In the genomic region with DNA sequence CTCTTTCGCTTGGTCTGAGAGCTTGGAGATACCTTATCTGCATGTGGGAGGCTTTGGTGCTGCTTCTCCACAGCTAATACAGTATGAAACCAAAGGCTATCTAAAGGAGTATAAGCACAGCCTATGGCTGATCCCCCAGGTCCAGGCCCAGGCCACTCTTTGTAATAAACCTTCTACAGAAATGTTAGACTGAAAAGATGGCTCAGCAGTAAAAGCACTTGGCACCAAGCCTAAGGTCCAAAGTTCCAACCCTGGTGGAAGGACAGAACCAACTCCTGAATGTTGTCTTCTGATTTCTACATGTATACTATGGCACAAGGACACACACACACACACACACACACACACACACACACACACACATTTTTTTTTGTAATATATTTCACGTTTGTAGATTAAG, we compare ENCODE assay signal across 22 mouse cellular contexts.
DNase-seq lines count a peak whose midpoint lies in the region; ATAC-seq and TF ChIP-seq lines count a peak whose summit lies in the region.
"Had no signal": no experiment of that assay in that cellular context is flagged by ENCODE, and none has a peak within 500 bp of the region (broad histone marks: within the 10 kb centered on the region; RNA-seq: fewer than 3 reads in every experiment).

No protein-coding gene starts in this region.

- no peak overlapping the region for H3K27ac ChIP-seq in kidney, adult 2 months (ENCODE audit: insufficient read depth, low read depth, low read length)
- no peak overlapping the region for H3K27ac ChIP-seq in kidney, embryonic 16.5 days (ENCODE audit: low read length)
- H3K27ac ChIP-seq in neural tube, embryonic 15.5 days (replicated peaks), result no peak overlapping the region
- H3K27ac ChIP-seq: embryonic facial prominence, embryonic 12.5 days; forebrain, embryonic 12.5 days; heart, embryonic 10.5 days; hindbrain, embryonic 12.5 days had no signal

- no peaks in the 10 kb centered on the region for H3K9me3 ChIP-seq in kidney, embryonic 16.5 days (ENCODE audit: low read length)
- no peaks in the 10 kb centered on the region for H3K9me3 ChIP-seq in neural tube, embryonic 15.5 days (replicated peaks)
- H3K9me3 ChIP-seq: embryonic facial prominence, embryonic 12.5 days; forebrain, embryonic 12.5 days; heart, embryonic 10.5 days; hindbrain, embryonic 12.5 days had no signal

- H3K9ac ChIP-seq in kidney, embryonic 16.5 days (replicated peaks; ENCODE audit: low read length), result no peak overlapping the region
- H3K9ac ChIP-seq in neural tube, embryonic 15.5 days (replicated peaks), result no peak overlapping the region
- H3K9ac ChIP-seq: embryonic facial prominence, embryonic 12.5 days; forebrain, embryonic 12.5 days; forebrain, postnatal 0 days; hindbrain, embryonic 12.5 days had no signal

- TF ChIP-seq POLR2A in kidney, adult 2 months (IDR thresholded peaks at IDR 0.05; ENCODE audit: low read depth, low read length), result no peak

- TF ChIP-seq CTCF in kidney, adult 2 months (conservative IDR thresholded peaks at IDR 0.05; ENCODE audit: insufficient read depth, insufficient read length, low read depth, low read length), result no peak

- H3K4me3 ChIP-seq in kidney, adult 2 months (ENCODE audit: insufficient read depth, low read depth, low read length), result no peak overlapping the region
- H3K4me3 ChIP-seq in kidney, embryonic 16.5 days (ENCODE audit: low read length), result no peak overlapping the region
- H3K4me3 ChIP-seq in neural tube, embryonic 15.5 days (replicated peaks), result no peak overlapping the region
- H3K4me3 ChIP-seq: embryonic facial prominence, embryonic 12.5 days; forebrain, embryonic 12.5 days; heart, embryonic 10.5 days; hindbrain, embryonic 12.5 days had no signal

- peak; percentile 77 for DNase-seq in kidney, adult 2 months
- DNase-seq in kidney, adult 9 months, result peak; percentile 76
- DNase-seq in kidney, postnatal 25 days, result peak; percentile 47 to 67
- DNase-seq in gastrocnemius, postnatal 10 days, result no peak
- no peak for DNase-seq in left cerebral cortex, postnatal 25 days (ENCODE audit: low spot score in 2 of 2)
- DNase-seq: adrenal gland, postnatal 14 days; cerebellum, adult 11-12 months; cerebellum, adult 9-10 months; cerebellum, postnatal 25 days; forebrain, postnatal 0 days; heart, adult 18-20 months; heart, postnatal 10 days; heart, postnatal 4 days had no signal

- no peaks in the 10 kb centered on the region for H3K36me3 ChIP-seq in kidney, adult 2 months (ENCODE audit: control insufficient read depth, insufficient read depth, low read length)
- H3K36me3 ChIP-seq in kidney, embryonic 16.5 days (ENCODE audit: insufficient read depth, low read length), result no peaks in the 10 kb centered on the region
- H3K36me3 ChIP-seq in neural tube, embryonic 15.5 days, result no peaks in the 10 kb centered on the region
- H3K36me3 ChIP-seq: embryonic facial prominence, embryonic 12.5 days; forebrain, embryonic 12.5 days; heart, embryonic 10.5 days; hindbrain, embryonic 12.5 days had no signal

- H3K4me1 ChIP-seq in kidney, adult 2 months (ENCODE audit: control insufficient read depth, insufficient read depth, low read length), result no peaks in the 10 kb centered on the region
- no peaks in the 10 kb centered on the region for H3K4me1 ChIP-seq in kidney, embryonic 16.5 days (ENCODE audit: insufficient read depth, low read length)
- H3K4me1 ChIP-seq in neural tube, embryonic 15.5 days, result no peaks in the 10 kb centered on the region
- H3K4me1 ChIP-seq: embryonic facial prominence, embryonic 12.5 days; forebrain, embryonic 12.5 days; heart, embryonic 10.5 days; hindbrain, embryonic 12.5 days had no signal

- ATAC-seq in kidney, embryonic 16.5 days (ENCODE audit: low FRiP score, low TSS enrichment), result no peak
- no peak for ATAC-seq in neural tube, embryonic 15.5 days (ENCODE audit: low FRiP score)
- ATAC-seq: activated CD4-positive, CD25-positive, alpha-beta regulatory T cell, adult 4 months; forebrain, postnatal 0 days; Patski had no signal

- no peaks in the 10 kb centered on the region for H3K27me3 ChIP-seq in kidney, adult 2 months (replicated peaks; ENCODE audit: control insufficient read depth, insufficient read depth, low read length)
- H3K27me3 ChIP-seq in kidney, embryonic 16.5 days (ENCODE audit: insufficient read depth, low read length), result no peaks in the 10 kb centered on the region
- no peaks in the 10 kb centered on the region for H3K27me3 ChIP-seq in neural tube, embryonic 15.5 days (replicated peaks)
- H3K27me3 ChIP-seq: CH12.LX; embryonic facial prominence, embryonic 12.5 days; forebrain, embryonic 12.5 days; hindbrain, embryonic 12.5 days; Patski had no signal

- 80% methylated on average over 2 of the region's 2 CpGs for WGBS in kidney, adult 2 months
- WGBS in kidney, embryonic 16.5 days, result 82% methylated on average over 2 of the region's 2 CpGs
- 100% methylated on average over 2 of the region's 2 CpGs for WGBS in neural tube, embryonic 15.5 days

- intact Hi-C loops in left cerebral cortex, postnatal 25 days (cut with DNase I), result no loop called here

- H3K4me2 ChIP-seq in kidney, embryonic 16.5 days (replicated peaks; ENCODE audit: low read depth, low read length), result no peak overlapping the region
- H3K4me2 ChIP-seq in neural tube, embryonic 15.5 days, result no peak overlapping the region
- H3K4me2 ChIP-seq: embryonic facial prominence, embryonic 12.5 days; forebrain, embryonic 12.5 days; hindbrain, embryonic 12.5 days had no signal

Comparison
In these comparisons a context has a peak if more than half of its experiments do, and no peak if none do; other contexts are left out.
1. DNase-seq: peak in kidney, adult 2 months (single experiment), kidney, adult 9 months (single experiment) and kidney, postnatal 25 days (2 of 2); none in gastrocnemius, postnatal 10 days (single experiment) and left cerebral cortex, postnatal 25 days (0 of 2).